In the genomic region with DNA sequence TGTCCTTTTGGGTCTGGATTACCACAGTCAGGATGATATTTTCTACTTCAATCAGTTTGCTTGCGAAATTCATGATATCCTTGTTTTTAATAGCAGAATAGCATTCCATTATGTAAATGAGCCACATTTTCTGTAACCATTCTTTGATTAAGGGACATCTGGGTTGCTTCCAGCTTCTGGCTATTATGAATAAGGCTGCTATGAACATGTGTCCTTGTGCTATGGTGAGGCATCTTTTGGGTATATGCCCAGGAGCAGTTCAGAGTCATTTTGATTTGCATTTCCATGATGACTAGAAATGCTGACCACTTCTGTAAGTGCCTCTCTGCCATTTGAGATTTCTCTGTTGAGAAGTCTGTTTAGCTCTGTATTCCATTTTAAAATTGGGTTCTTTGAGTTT, we compare ENCODE assay signal across 28 mouse cellular contexts.
"Had no signal": no experiment of that assay in that cellular context is flagged by ENCODE, and none has a peak within 500 bp of the region (broad histone marks: within the 10 kb centered on the region; RNA-seq: fewer than 3 reads in every experiment).

No protein-coding gene starts in this region.

- DNase-seq: gastrocnemius, postnatal 14 days; gastrocnemius, postnatal 36 days; heart, adult 11 months; heart, adult 2 months; heart, postnatal 14 days; heart, postnatal 36 days; kidney, adult 18-20 months; kidney, adult 8-10 months; kidney, postnatal 14 days; kidney, postnatal 36 days; liver; liver, embryonic 13.5 days; liver, postnatal 0 days had no signal

- H3K4me2 ChIP-seq: heart, embryonic 11.5 days; heart, embryonic 13.5 days; heart, embryonic 15.5 days; hindbrain, embryonic 12.5 days; hindbrain, embryonic 14.5 days; intestine, embryonic 15.5 days; limb, embryonic 12.5 days; liver, embryonic 11.5 days; liver, embryonic 13.5 days; liver, embryonic 15.5 days had no signal

- ATAC-seq: hindbrain, embryonic 16.5 days; inflammation-experienced regulatory T-cells, adult 6 months; intestine, postnatal 0 days; liver, postnatal 0 days had no signal

- H3K9ac ChIP-seq: heart, embryonic 13.5 days; heart, embryonic 15.5 days; hindbrain, embryonic 12.5 days; hindbrain, embryonic 14.5 days; intestine, embryonic 15.5 days; limb, embryonic 12.5 days; liver, embryonic 13.5 days; liver, embryonic 15.5 days; liver, postnatal 0 days had no signal

- H3K9me3 ChIP-seq: heart, embryonic 13.5 days; heart, embryonic 15.5 days; hindbrain, embryonic 12.5 days; intestine, embryonic 15.5 days; limb, embryonic 10.5 days; limb, embryonic 12.5 days; liver, embryonic 13.5 days; liver, embryonic 15.5 days had no signal

- H3K27me3 ChIP-seq: heart, embryonic 13.5 days; heart, embryonic 15.5 days; hindbrain, embryonic 12.5 days; intestine, embryonic 15.5 days; limb, embryonic 12.5 days; liver, embryonic 13.5 days; liver, embryonic 15.5 days had no signal

- H3K4me3 ChIP-seq: heart, adult 2 months; heart, embryonic 13.5 days; heart, embryonic 15.5 days; hindbrain, embryonic 12.5 days; intestine, embryonic 15.5 days; left cerebral cortex, adult 2 months; limb, embryonic 10.5 days; limb, embryonic 12.5 days; liver, embryonic 13.5 days; liver, embryonic 15.5 days had no signal

- H3K27ac ChIP-seq: heart, adult 2 months; heart, embryonic 13.5 days; heart, embryonic 15.5 days; hindbrain, embryonic 12.5 days; hindbrain, embryonic 14.5 days; intestine, embryonic 15.5 days; kidney, postnatal 0 days; left cerebral cortex, adult 2 months; limb, embryonic 10.5 days; limb, embryonic 12.5 days; liver, embryonic 13.5 days; liver, embryonic 15.5 days had no signal

- H3K36me3 ChIP-seq: heart, embryonic 13.5 days; heart, embryonic 15.5 days; hindbrain, embryonic 12.5 days; intestine, embryonic 15.5 days; limb, embryonic 10.5 days; limb, embryonic 12.5 days; liver, embryonic 13.5 days; liver, embryonic 15.5 days had no signal

- H3K4me1 ChIP-seq: heart, embryonic 13.5 days; heart, embryonic 15.5 days; hindbrain, embryonic 12.5 days; intestine, embryonic 15.5 days; limb, embryonic 10.5 days; limb, embryonic 12.5 days; liver, embryonic 13.5 days; liver, embryonic 15.5 days had no signal
